Mouse (Mus musculus): ENCODE measurements around the gene Slc17a7. TPM values are rescaled to one million over a fixed set of nuclear protein-coding genes. Genes with fewer than 3 reads are reported as not detected.

Gene Slc17a7
- polyA plus RNA-seq, 1 experiment from 2014 or later = not detected

DNA sequence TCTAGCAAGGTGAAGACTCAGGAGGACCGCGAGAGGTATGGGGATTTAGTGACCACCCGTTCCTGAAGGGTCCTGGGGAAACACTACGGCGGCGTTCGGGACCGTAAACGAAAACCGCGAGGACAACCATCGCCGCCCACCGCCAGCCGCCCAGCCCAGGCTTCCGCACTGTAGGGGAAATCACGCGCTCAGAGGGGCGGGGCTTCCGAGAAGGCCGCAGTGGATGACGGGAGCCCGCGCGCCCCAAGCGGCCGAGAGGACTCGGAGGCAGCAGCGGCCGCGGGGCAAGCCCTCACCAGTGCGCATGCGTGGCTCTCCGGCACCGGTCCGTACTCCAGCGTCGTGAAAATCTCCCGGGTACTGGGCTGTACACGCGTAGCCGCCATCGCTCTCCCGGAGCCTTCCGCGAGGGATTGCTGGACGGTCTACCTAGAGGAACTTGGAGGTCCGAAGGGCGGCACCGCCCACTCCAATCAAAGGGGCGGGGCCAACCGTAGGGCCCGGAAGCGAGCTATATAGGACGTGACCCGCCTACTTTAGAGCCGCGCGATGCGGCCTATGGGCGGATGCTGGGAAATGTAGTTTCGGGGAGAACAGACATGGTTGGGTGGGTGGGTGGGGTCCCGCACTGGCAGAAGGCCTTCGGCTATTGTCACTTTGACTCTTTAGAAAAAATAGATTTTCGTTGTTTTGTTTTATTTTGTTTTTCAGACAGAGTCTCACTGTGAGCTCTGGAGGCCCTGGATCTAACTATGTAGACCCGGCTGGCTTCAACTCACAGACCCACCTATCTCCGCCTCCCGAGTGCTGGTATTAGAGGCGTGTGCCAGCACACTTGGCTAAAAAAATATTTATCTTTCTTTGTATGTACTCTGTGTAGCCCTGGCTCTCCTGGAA, 9.4 kb upstream of the Slc17a7 start, which contains the start of the genes Pih1d1 and Aldh16a1:
Gene Pih1d1 (plus strand): TSS at position 208 of the 897 bp plus-strand sequence.
Gene Aldh16a1 (minus strand): TSS at position 489 of the 897 bp plus-strand sequence.
- peak within 1 kb of the TSS; percentile 96 for H3K27ac ChIP-seq (replicated peaks)
- DNase-seq (ENCODE audit: low spot score) (peak; percentile 98), ATAC-seq (ENCODE audit: low FRiP score, low TSS enrichment) (peak; percentile 92)
- peak within 1 kb of the TSS; percentile 88 for H3K9ac ChIP-seq (ENCODE audit: low read length)
- TF ChIP-seq EP300 (optimal IDR thresholded peaks at IDR 0.05) (no peak), CTCF (IDR thresholded peaks at IDR 0.05; ENCODE audit: low read depth) (peak; percentile 78)
- H3K36me3 ChIP-seq (ENCODE audit: control insufficient read depth, insufficient read depth, low read length) = no peaks in the 10 kb centered on the region
- H3K27me3 ChIP-seq (ENCODE audit: control insufficient read depth, insufficient read depth, low read length) = no peaks in the 10 kb centered on the region
- 2% methylated on average over 69 of the region's 69 CpGs for WGBS
- H3K4me2 ChIP-seq (replicated peaks; ENCODE audit: low read depth) = peak within 1 kb of the TSS; percentile 68
- peak within 1 kb of the TSS; percentile 66 for H3K4me3 ChIP-seq (ENCODE audit: low read depth, low read length)
- H3K4me1 ChIP-seq (replicated peaks; ENCODE audit: control insufficient read depth, insufficient read depth) = peaks cover 6% of the 10 kb centered on the region; the same call in 1 of the 2 replicates
- H3K9me3 ChIP-seq (ENCODE audit: control insufficient read depth, low read length) = no peaks in the 10 kb centered on the region

DNA sequence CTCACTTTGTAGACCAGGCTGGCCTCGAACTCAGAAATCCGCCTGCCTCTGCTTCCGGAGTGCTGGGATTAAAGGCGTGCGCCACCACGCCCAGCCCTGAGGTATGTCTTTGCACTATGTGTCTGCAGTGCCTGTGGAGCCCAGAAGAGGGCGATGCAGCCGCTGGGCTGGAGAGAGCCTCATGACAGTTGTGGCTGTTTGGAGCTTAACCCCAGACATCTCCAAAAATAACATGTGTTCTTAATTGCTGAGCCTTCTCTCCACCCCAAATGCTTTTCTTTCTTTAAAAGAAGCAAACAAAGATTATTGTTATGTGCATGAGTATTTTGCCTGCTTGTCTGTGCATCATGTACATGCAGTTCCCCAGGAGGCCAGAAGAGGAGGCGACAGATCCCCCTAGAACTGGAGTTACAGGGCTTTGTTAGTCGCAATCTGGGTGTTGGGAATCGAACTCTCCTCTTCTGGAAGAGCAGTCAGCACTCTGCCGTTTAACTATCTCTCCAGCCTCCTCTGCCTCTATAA, 8.7 kb upstream of the Slc17a7 start:
- Histone ChIP-seq H3K4me3 (ENCODE audit: low read depth, low read length) (peak overlapping the region; percentile 66; the same call in 1 of the 2 replicates), H3K9ac (ENCODE audit: low read length) (no peak overlapping the region), H3K36me3 (ENCODE audit: control insufficient read depth, insufficient read depth, low read length) (no peaks in the 10 kb centered on the region; the same call in 1 of the 2 replicates), H3K27ac (replicated peaks) (peak overlapping the region; percentile 35; the same call in 1 of the 2 replicates), H3K4me2 (replicated peaks; ENCODE audit: low read depth) (peak overlapping the region; percentile 68), H3K9me3 (ENCODE audit: control insufficient read depth, low read length) (no peaks in the 10 kb centered on the region), H3K4me1 (replicated peaks; ENCODE audit: control insufficient read depth, insufficient read depth) (peaks cover 6% of the 10 kb centered on the region; the same call in 1 of the 2 replicates), H3K27me3 (ENCODE audit: control insufficient read depth, insufficient read depth, low read length) (no peaks in the 10 kb centered on the region)
- DNase-seq (ENCODE audit: low spot score) (peak; percentile 69), ATAC-seq (ENCODE audit: low FRiP score, low TSS enrichment) (peak; percentile 41)
- 67% methylated on average over 12 of the region's 12 CpGs for WGBS
- TF ChIP-seq EP300 (optimal IDR thresholded peaks at IDR 0.05) (no peak), CTCF (IDR thresholded peaks at IDR 0.05; ENCODE audit: low read depth) (peak; percentile 74)

DNA sequence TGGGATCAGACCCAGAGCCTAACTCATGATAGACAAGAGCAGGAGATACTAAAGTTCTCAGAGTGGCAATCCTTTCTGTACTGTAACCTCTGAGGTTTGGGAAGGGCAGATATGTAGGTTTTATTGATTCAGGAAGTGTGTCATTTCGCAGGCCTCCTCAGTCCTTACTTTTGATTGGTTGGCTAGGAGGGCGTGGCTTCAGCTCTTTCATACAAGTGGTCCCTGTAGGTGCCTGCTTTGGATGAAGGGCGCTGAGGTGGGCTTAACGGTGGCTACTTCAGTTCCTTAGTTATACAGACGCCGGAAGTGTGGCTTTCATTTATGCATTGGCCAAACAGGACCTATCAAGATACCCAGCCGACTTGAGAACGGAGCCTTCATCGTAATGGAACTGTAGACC, 8.2 kb upstream of the Slc17a7 start:
- peak overlapping the region; percentile 35; the same call in 1 of the 2 replicates for H3K27ac ChIP-seq (replicated peaks)
- no peak overlapping the region for H3K9ac ChIP-seq (ENCODE audit: low read length)
- WGBS = 83% methylated on average over 9 of the region's 9 CpGs
- DNase-seq (ENCODE audit: low spot score) (peak; percentile 38), ATAC-seq (ENCODE audit: low FRiP score, low TSS enrichment) (no peak)
- H3K4me1 ChIP-seq (replicated peaks; ENCODE audit: control insufficient read depth, insufficient read depth) = peaks cover 6% of the 10 kb centered on the region; the same call in 1 of the 2 replicates
- H3K27me3 ChIP-seq (ENCODE audit: control insufficient read depth, insufficient read depth, low read length) = no peaks in the 10 kb centered on the region
- TF ChIP-seq CTCF (IDR thresholded peaks at IDR 0.05; ENCODE audit: low read depth) = no peak
- TF ChIP-seq EP300 (optimal IDR thresholded peaks at IDR 0.05) = no peak
- no peaks in the 10 kb centered on the region for H3K9me3 ChIP-seq (ENCODE audit: control insufficient read depth, low read length)
- H3K4me2 ChIP-seq (replicated peaks; ENCODE audit: low read depth) = no peak overlapping the region
- H3K4me3 ChIP-seq (ENCODE audit: low read depth, low read length) = no peak overlapping the region
- peaks cover 2% of the 10 kb centered on the region; the same call in 1 of the 2 replicates for H3K36me3 ChIP-seq (ENCODE audit: control insufficient read depth, insufficient read depth, low read length)

DNA sequence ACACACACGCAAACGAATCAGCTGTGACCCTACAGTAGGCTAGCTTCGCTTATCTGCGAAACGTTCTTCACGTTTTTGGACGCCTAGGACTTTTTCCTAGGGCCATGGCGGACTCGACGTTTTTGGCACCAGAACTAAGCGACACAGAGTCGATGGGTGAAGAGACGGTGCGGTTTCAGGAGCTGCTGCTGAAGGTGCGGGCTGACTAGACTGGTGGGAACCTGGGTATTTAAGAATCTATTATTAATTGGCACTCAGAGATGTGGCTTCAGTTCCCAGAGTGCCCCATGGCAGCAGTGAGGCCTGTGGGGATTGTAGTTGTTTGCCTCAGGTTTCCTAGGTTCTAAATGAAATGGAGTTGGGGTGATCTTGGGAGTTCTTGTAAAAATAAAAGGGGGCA, 7.5 kb upstream of the Slc17a7 start:
- WGBS = 92% methylated on average over 15 of the region's 15 CpGs
- ATAC-seq (ENCODE audit: low FRiP score, low TSS enrichment) = no peak

DNA sequence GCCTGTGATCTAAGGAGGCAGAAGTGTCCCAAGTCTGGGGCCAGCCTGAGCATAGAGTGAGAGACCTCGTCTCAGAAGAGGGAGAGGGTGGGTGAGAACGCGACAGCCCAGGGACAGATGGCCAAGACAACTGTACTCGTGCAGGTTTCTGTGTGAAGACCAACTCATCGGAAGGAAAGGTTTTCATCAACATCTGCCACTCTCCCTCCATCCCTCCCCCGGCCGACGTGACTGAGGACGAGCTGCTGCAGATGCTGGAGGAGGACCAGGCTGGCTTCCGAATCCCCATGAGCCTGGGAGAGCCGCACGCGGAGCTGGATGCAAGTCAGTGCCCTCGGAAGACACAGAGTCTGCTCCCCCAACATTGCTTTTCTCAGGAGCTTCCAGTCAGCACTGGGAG, 6.3 kb upstream of the Slc17a7 start:
- Histone ChIP-seq H3K4me3 (ENCODE audit: low read depth, low read length) (no peak overlapping the region), H3K27me3 (ENCODE audit: control insufficient read depth, insufficient read depth, low read length) (no peaks in the 10 kb centered on the region), H3K36me3 (ENCODE audit: control insufficient read depth, insufficient read depth, low read length) (peaks cover 2% of the 10 kb centered on the region; the same call in 1 of the 2 replicates), H3K4me1 (replicated peaks; ENCODE audit: control insufficient read depth, insufficient read depth) (no peaks in the 10 kb centered on the region; the same call in 1 of the 2 replicates), H3K9ac (ENCODE audit: low read length) (no peak overlapping the region), H3K27ac (replicated peaks) (no peak overlapping the region), H3K9me3 (ENCODE audit: control insufficient read depth, low read length) (no peaks in the 10 kb centered on the region), H3K4me2 (replicated peaks; ENCODE audit: low read depth) (no peak overlapping the region)
- TF ChIP-seq EP300 (optimal IDR thresholded peaks at IDR 0.05) = no peak
- no peak for TF ChIP-seq CTCF (IDR thresholded peaks at IDR 0.05; ENCODE audit: low read depth)
- DNase-seq (ENCODE audit: low spot score) (no peak), ATAC-seq (ENCODE audit: low FRiP score, low TSS enrichment) (no peak)
- WGBS = 84% methylated on average over 14 of the region's 14 CpGs

More for the DNA sequence above, 7.5 kb upstream of the Slc17a7 start:
- DNase-seq (ENCODE audit: low spot score) = no peak
- Histone ChIP-seq H3K9me3 (ENCODE audit: control insufficient read depth, low read length) (no peaks in the 10 kb centered on the region), H3K4me2 (replicated peaks; ENCODE audit: low read depth) (no peak overlapping the region), H3K27me3 (ENCODE audit: control insufficient read depth, insufficient read depth, low read length) (no peaks in the 10 kb centered on the region), H3K4me3 (ENCODE audit: low read depth, low read length) (no peak overlapping the region), H3K27ac (replicated peaks) (no peak overlapping the region), H3K4me1 (replicated peaks; ENCODE audit: control insufficient read depth, insufficient read depth) (peaks cover under 1% of the 10 kb centered on the region; the same call in 1 of the 2 replicates), H3K36me3 (ENCODE audit: control insufficient read depth, insufficient read depth, low read length) (peaks cover 2% of the 10 kb centered on the region; the same call in 1 of the 2 replicates), H3K9ac (ENCODE audit: low read length) (no peak overlapping the region)
- TF ChIP-seq EP300 (optimal IDR thresholded peaks at IDR 0.05) (no peak), CTCF (IDR thresholded peaks at IDR 0.05; ENCODE audit: low read depth) (no peak)

Data from stomach, postnatal 0 days (tissue).